Mouse (Mus musculus): ENCODE data around the gene Arsg. TPM values are rescaled to one million over a fixed set of nuclear protein-coding genes. Genes with fewer than 3 reads are reported as not detected.

Gene Arsg
- polyA plus RNA-seq, 1 experiment, result 5.1 TPM

DNA sequence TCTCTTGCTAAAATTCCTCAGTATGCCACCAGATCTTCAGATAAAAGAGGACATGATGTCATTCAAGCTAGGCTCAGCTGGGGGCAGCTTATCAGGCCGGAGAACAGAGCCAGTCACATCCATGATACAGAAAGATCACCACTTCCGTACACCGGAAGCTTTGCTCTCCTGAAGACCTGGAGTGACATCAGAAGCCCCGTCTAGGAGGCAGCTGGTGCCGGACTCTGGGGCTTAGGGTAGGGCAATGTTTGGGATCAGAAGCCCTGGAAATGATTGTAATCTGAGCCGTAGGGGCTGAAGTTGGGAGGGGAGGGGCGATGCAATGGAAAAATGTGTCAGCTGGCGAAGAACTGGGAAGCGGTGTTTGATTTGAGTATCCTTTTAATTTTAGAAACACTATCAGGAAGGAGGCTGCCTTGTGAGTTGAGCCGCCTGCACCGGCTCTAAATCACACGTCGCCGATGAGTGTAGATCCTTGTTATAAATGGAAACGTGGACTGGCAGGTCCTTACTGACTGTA lies 149.4 kb downstream of the Arsg start:
- H3K36me3 ChIP-seq (ENCODE audit: control insufficient read depth, insufficient read depth, low read length), result no peaks in the 10 kb centered on the region
- TF ChIP-seq POLR2A (IDR thresholded peaks at IDR 0.05; ENCODE audit: low read depth, low read length) (no peak), CTCF (IDR thresholded peaks at IDR 0.05; ENCODE audit: extremely low read depth, insufficient read depth, insufficient read length, insufficient replicate concordance) (no peak)
- no peaks in the 10 kb centered on the region for H3K4me1 ChIP-seq (ENCODE audit: control insufficient read depth, insufficient read depth, insufficient read length)
- no peaks in the 10 kb centered on the region for H3K27me3 ChIP-seq (ENCODE audit: control insufficient read depth, insufficient read depth, low read length)
- no peak overlapping the region for H3K4me3 ChIP-seq (ENCODE audit: extremely low read depth, insufficient read depth, insufficient read length)
- peak overlapping the region; percentile 26; the same call in 1 of the 2 replicates for H3K27ac ChIP-seq (ENCODE audit: insufficient read depth, low read length)
- 39% methylated on average over 15 of the region's 15 CpGs for WGBS
- DNase-seq (ENCODE audit: low read depth in 1 of 2, low spot score in 2 of 2), result no peak

Other genes starting within 250 kb of the Arsg start
- 1.8 and 2.0 TPM in 2 replicates for gene Rgs9, start 175.2 kb upstream of the Arsg start, polyA plus RNA-seq (2012; rRNA removed)
- gene Gna13, start 110.5 kb upstream of the Arsg start, polyA plus RNA-seq (2012; rRNA removed), result 22.0 and 29.8 TPM in 2 replicates
- gene 9930022D16Rik, start 59.5 kb upstream of the Arsg start, polyA plus RNA-seq (2012; rRNA removed), result not detected in 2 replicates
- 14.4 and 16.5 TPM in 2 replicates for gene Amz2, start 47.4 kb upstream of the Arsg start, polyA plus RNA-seq (2012; rRNA removed)
- 7.4 and 9.8 TPM in 2 replicates for gene Slc16a6, start 224 bp downstream of the Arsg start, polyA plus RNA-seq (2012; rRNA removed)
- gene Wipi1, start 138.6 kb downstream of the Arsg start, polyA plus RNA-seq (2012; rRNA removed), result 5.1 and 6.0 TPM in 2 replicates
- gene Prkar1a, start 176.0 kb downstream of the Arsg start, polyA plus RNA-seq (2012; rRNA removed), result 60.3 and 66.8 TPM in 2 replicates
- 3.1 and 4.5 TPM in 2 replicates for gene Fam20a, start 248.9 kb downstream of the Arsg start, polyA plus RNA-seq (2012; rRNA removed)

Data from spleen, adult 2 months (tissue).